Comparison of ENCODE assay signal across 8 mouse cellular contexts in genomic region chr5:30712002-30712390, GRCm38 (mm10). TPM values are rescaled to one million over a fixed set of nuclear protein-coding genes. Genes with fewer than 3 reads are reported as not detected.
DNase-seq lines count a peak whose midpoint lies in the region; ATAC-seq and TF ChIP-seq lines count a peak whose summit lies in the region.

No protein-coding gene starts in this region.

- peaks cover 64% of the 10 kb centered on the region for H3K27me3 ChIP-seq in heart, postnatal 0 days (ENCODE audit: control insufficient read depth, insufficient read depth, low read length)
- peaks cover 6% of the 10 kb centered on the region for H3K27me3 ChIP-seq in hindbrain, embryonic 12.5 days
- no peaks in the 10 kb centered on the region for H3K27me3 ChIP-seq in midbrain, embryonic 14.5 days (ENCODE audit: control insufficient read depth, insufficient read depth, low read length)

- no peak for DNase-seq in heart, postnatal 0 days (ENCODE audit: low spot score)
- no peak for DNase-seq in heart, postnatal 4 days
- peak; percentile 37 for DNase-seq in brain, adult 2 months (ENCODE audit: low read depth, low spot score)
- no peak for DNase-seq in midbrain, embryonic 14.5 days
- no peak for DNase-seq in embryo, embryonic 11 days
- DNase-seq in adrenal gland, postnatal 25 days: no peak
- no peak for DNase-seq in kidney, adult 18-20 months

- H3K9ac ChIP-seq in heart, postnatal 0 days (replicated peaks; ENCODE audit: low read depth, low read length): no peak overlapping the region
- H3K9ac ChIP-seq in hindbrain, embryonic 12.5 days: peak overlapping the region; percentile 92
- H3K9ac ChIP-seq in midbrain, embryonic 14.5 days (replicated peaks; ENCODE audit: low read length): peak overlapping the region; percentile 95

- H3K9me3 ChIP-seq in heart, postnatal 0 days (replicated peaks; ENCODE audit: control insufficient read depth, low read length): no peaks in the 10 kb centered on the region
- no peaks in the 10 kb centered on the region for H3K9me3 ChIP-seq in hindbrain, embryonic 12.5 days (replicated peaks)
- no peaks in the 10 kb centered on the region for H3K9me3 ChIP-seq in midbrain, embryonic 14.5 days (ENCODE audit: control insufficient read depth, low read length)

- peak overlapping the region; percentile 42 for H3K4me3 ChIP-seq in heart, postnatal 0 days (ENCODE audit: low read depth, low read length)
- peak overlapping the region; percentile 72 for H3K4me3 ChIP-seq in hindbrain, embryonic 12.5 days
- peak overlapping the region; percentile 83 for H3K4me3 ChIP-seq in midbrain, embryonic 14.5 days (replicated peaks; ENCODE audit: low read depth, low read length)

- no peak for ATAC-seq in heart, postnatal 0 days (ENCODE audit: insufficient read depth, low read depth)
- ATAC-seq in hindbrain, embryonic 12.5 days (ENCODE audit: low FRiP score): no peak; the same call in none of the 2 replicates
- peak; percentile 22 for ATAC-seq in midbrain, embryonic 14.5 days (ENCODE audit: low FRiP score, low TSS enrichment)

- peaks cover 16% of the 10 kb centered on the region for H3K4me1 ChIP-seq in heart, postnatal 0 days (ENCODE audit: control insufficient read depth, insufficient read depth)
- H3K4me1 ChIP-seq in hindbrain, embryonic 12.5 days: peaks cover 39% of the 10 kb centered on the region
- H3K4me1 ChIP-seq in midbrain, embryonic 14.5 days (ENCODE audit: control insufficient read depth, insufficient read depth, low read length): peaks cover 31% of the 10 kb centered on the region

- TF ChIP-seq EP300 in heart, postnatal 0 days (IDR thresholded peaks at IDR 0.05; ENCODE audit: low read depth): no peak

- no peak for TF ChIP-seq CTCF in heart, postnatal 0 days (IDR thresholded peaks at IDR 0.05; ENCODE audit: low read depth)

- under 1% methylated on average over 14 of the region's 14 CpGs for WGBS in heart, postnatal 0 days
- 0% methylated on average over 14 of the region's 14 CpGs for WGBS in hindbrain, embryonic 12.5 days
- under 1% methylated on average over 14 of the region's 14 CpGs for WGBS in midbrain, embryonic 14.5 days

- H3K36me3 ChIP-seq in heart, postnatal 0 days (replicated peaks; ENCODE audit: control insufficient read depth, insufficient read depth, low read length): no peaks in the 10 kb centered on the region
- H3K36me3 ChIP-seq in hindbrain, embryonic 12.5 days: no peaks in the 10 kb centered on the region
- no peaks in the 10 kb centered on the region for H3K36me3 ChIP-seq in midbrain, embryonic 14.5 days (ENCODE audit: control insufficient read depth, insufficient read depth, low read length)

- peak overlapping the region; percentile 68 for H3K4me2 ChIP-seq in heart, postnatal 0 days (ENCODE audit: low read depth, low read length)
- H3K4me2 ChIP-seq in hindbrain, embryonic 12.5 days (replicated peaks): peak overlapping the region; percentile 77
- H3K4me2 ChIP-seq in midbrain, embryonic 14.5 days (ENCODE audit: low read length): peak overlapping the region; percentile 83

- no peak overlapping the region for H3K27ac ChIP-seq in heart, postnatal 0 days (ENCODE audit: low read depth)
- H3K27ac ChIP-seq in hindbrain, embryonic 12.5 days: peak overlapping the region; percentile 95
- peak overlapping the region; percentile 96 for H3K27ac ChIP-seq in midbrain, embryonic 14.5 days (replicated peaks; ENCODE audit: low read depth, low read length)

RNA-seq across cellular contexts. Expression of gene Dpysl5, which starts 0.6 kb away (rescaled TPM):
- 3.7 and 4.7 TPM in 2 replicates for total RNA-seq in heart, postnatal 0 days (2014; rRNA removed; ENCODE audit: low replicate concordance)
- polyA plus RNA-seq in heart, postnatal 0 days (2015; fragmentation: Nextera tagmentation; extraction: Ambion mirVana): 0.71 and 0.83 TPM in 2 replicates
- total RNA-seq in heart, postnatal 4 days (2021): 1 to 10 TPM; 1.6 to 2.0 TPM
- 135 and 156 TPM in 2 replicates for polyA plus RNA-seq in hindbrain, embryonic 12.5 days (2016; fragmentation: Nextera tagmentation; extraction: Ambion mirVana)
- polyA plus RNA-seq in midbrain, embryonic 14.5 days (2014; fragmentation: Nextera tagmentation; extraction: Ambion mirVana): 219 and 240 TPM in 2 replicates
- 0.57 and 1.3 TPM in 2 replicates for total RNA-seq in adrenal gland, postnatal 25 days (2021)

RNA-seq across cellular contexts. Expression of gene Cenpa, which starts 45.4 kb away (rescaled TPM):
- 87.9 and 158 TPM in 2 replicates for total RNA-seq in heart, postnatal 0 days (2014; rRNA removed; ENCODE audit: low replicate concordance)
- polyA plus RNA-seq in heart, postnatal 0 days (2015; fragmentation: Nextera tagmentation; extraction: Ambion mirVana): 128 and 158 TPM in 2 replicates
- total RNA-seq in heart, postnatal 4 days (2021): 100 to 1,000 TPM; 141 to 145 TPM
- 200 and 221 TPM in 2 replicates for polyA plus RNA-seq in hindbrain, embryonic 12.5 days (2016; fragmentation: Nextera tagmentation; extraction: Ambion mirVana)
- polyA plus RNA-seq in midbrain, embryonic 14.5 days (2014; fragmentation: Nextera tagmentation; extraction: Ambion mirVana): 40.0 and 65.3 TPM in 2 replicates
- total RNA-seq in adrenal gland, postnatal 25 days (2021): 15.1 and 19.2 TPM in 2 replicates
